Mouse (Mus musculus) cortical plate, adult 2 months (tissue): Measurements from ENCODE around the gene Shq1.

Experiments
- CTCF ChIP-seq: fragments of 200-500 bp; IDR thresholded peaks from 2 replicates; pipeline ENCODE4 v1.5.1; 2011; ENCODE audit warnings: mild to moderate bottlenecking, control low read depth, low read length; ENCODE audit not compliant: insufficient read depth; ENCODE audit errors: extremely low read depth
- POLR2A ChIP-seq: fragments of 200-500 bp; IDR thresholded peaks from 2 replicates; pipeline ENCODE4 v1.6.1; 2011; ENCODE audit warnings: mild to moderate bottlenecking, low read length, control low read depth; ENCODE audit not compliant: insufficient read depth; ENCODE audit errors: extremely low read depth

- no peak for TF ChIP-seq CTCF
- no peak for TF ChIP-seq POLR2A
These were observed 60.8 kb downstream of the Shq1 start for GRCm38 (mm10) chr6:100610182-100610581.
